Mouse (Mus musculus): ENCODE measurements around the gene Cd247. TPM values are rescaled to one million over a fixed set of nuclear protein-coding genes. Genes with fewer than 3 reads are reported as not detected.
A peak's percentile ranks its signal among the peaks of the same experiment; 100 is the strongest.

The Cd247 gene
- total and polyA plus RNA-seq, 2 experiments from 2014 or later = 0.83 TPM; not detected in 1

DNA sequence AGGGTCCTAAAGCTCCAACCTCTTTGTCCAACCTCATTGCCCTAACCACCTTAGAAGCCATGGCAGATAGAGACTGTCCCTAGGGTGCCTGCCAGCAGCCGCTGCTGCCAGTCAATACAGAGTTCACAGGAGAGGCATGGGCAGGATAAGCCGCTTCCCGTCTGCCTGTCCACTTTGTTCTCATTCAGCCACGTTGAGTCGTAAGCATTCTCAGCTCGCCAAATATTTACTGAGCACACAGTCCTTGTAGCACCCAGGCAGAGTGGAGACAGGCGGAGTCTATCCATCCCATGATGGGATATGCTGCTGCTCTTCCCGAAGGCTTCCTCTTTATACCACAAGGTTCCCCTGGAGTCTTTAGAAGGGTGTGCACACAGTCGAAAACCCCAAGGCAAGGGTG, 28.8 kb downstream of the Cd247 start:
- Histone ChIP-seq H3K27me3 (ENCODE audit: insufficient read depth, low read length) (no peaks in the 10 kb centered on the region; the same call in 1 of the 2 replicates), H3K4me2 (ENCODE audit: low read depth, low read length, poor library complexity, severe bottlenecking) (no peak overlapping the region), H3K9me3 (ENCODE audit: low read length) (no peaks in the 10 kb centered on the region), H3K4me1 (ENCODE audit: insufficient read depth, low read length) (0 out of 2 replicates have a peak, but pooled peaks cover 11% of the 10 kb centered on the region), H3K36me3 (ENCODE audit: insufficient read depth, low read length) (no peaks in the 10 kb centered on the region), H3K27ac (ENCODE audit: low read depth, low read length) (no peak overlapping the region), H3K9ac (replicated peaks; ENCODE audit: low read length, poor library complexity, severe bottlenecking) (no peak overlapping the region), H3K4me3 (ENCODE audit: low read depth, low read length) (no peak overlapping the region)
- DNase-seq (ENCODE audit: low spot score) (no peak), ATAC-seq (ENCODE audit: low FRiP score) (no peak)
- TF ChIP-seq CTCF (IDR thresholded peaks at IDR 0.05) = no peak
- WGBS = 49% methylated on average over 9 of the region's 9 CpGs

GRCm38 (mm10) chr1:165818145-165818860, 29.8 kb downstream of the Cd247 start:
- no peak overlapping the region for H3K4me3 ChIP-seq (ENCODE audit: low read depth, low read length)
- ATAC-seq (ENCODE audit: low FRiP score) (peak; percentile 17; the same call in 1 of the 2 replicates), DNase-seq (ENCODE audit: low spot score) (peak; percentile 32)
- H3K27me3 ChIP-seq (ENCODE audit: insufficient read depth, low read length) = no peaks in the 10 kb centered on the region
- H3K27ac ChIP-seq (ENCODE audit: low read depth, low read length) = no peak overlapping the region
- 32% methylated on average over 8 of the region's 8 CpGs for WGBS
- no peaks in the 10 kb centered on the region for H3K9me3 ChIP-seq (ENCODE audit: low read length)
- no peak overlapping the region for H3K9ac ChIP-seq (replicated peaks; ENCODE audit: low read length, poor library complexity, severe bottlenecking)
- H3K4me1 ChIP-seq (ENCODE audit: insufficient read depth, low read length) = 0 out of 2 replicates have a peak, but pooled peaks cover 11% of the 10 kb centered on the region
- TF ChIP-seq CTCF (IDR thresholded peaks at IDR 0.05) = no peak
- H3K36me3 ChIP-seq (ENCODE audit: insufficient read depth, low read length) = no peaks in the 10 kb centered on the region
- H3K4me2 ChIP-seq (ENCODE audit: low read depth, low read length, poor library complexity, severe bottlenecking) = no peak overlapping the region

GRCm38 (mm10) chr1:165819147-165819546, 30.7 kb downstream of the Cd247 start:
- H3K9ac ChIP-seq (replicated peaks; ENCODE audit: low read length, poor library complexity, severe bottlenecking) = no peak overlapping the region
- H3K27ac ChIP-seq (ENCODE audit: low read depth, low read length) = no peak overlapping the region
- 0 out of 2 replicates have a peak, but pooled peaks cover 6% of the 10 kb centered on the region for H3K4me1 ChIP-seq (ENCODE audit: insufficient read depth, low read length)
- no peak for TF ChIP-seq CTCF (IDR thresholded peaks at IDR 0.05)
- no peaks in the 10 kb centered on the region for H3K36me3 ChIP-seq (ENCODE audit: insufficient read depth, low read length)
- WGBS = 80% methylated on average over 4 of the region's 4 CpGs
- ATAC-seq (ENCODE audit: low FRiP score) (no peak), DNase-seq (ENCODE audit: low spot score) (no peak)
- H3K4me3 ChIP-seq (ENCODE audit: low read depth, low read length) = no peak overlapping the region
- no peaks in the 10 kb centered on the region for H3K9me3 ChIP-seq (ENCODE audit: low read length)
- no peaks in the 10 kb centered on the region for H3K27me3 ChIP-seq (ENCODE audit: insufficient read depth, low read length)
- H3K4me2 ChIP-seq (ENCODE audit: low read depth, low read length, poor library complexity, severe bottlenecking) = no peak overlapping the region

- H3K4me2 ChIP-seq (ENCODE audit: low read depth, low read length, poor library complexity, severe bottlenecking) = no peak overlapping the region
- WGBS = 96% methylated on average over 2 of the region's 2 CpGs
- no peak overlapping the region for H3K4me3 ChIP-seq (ENCODE audit: low read depth, low read length)
- H3K4me1 ChIP-seq (ENCODE audit: insufficient read depth, low read length) = no peaks in the 10 kb centered on the region
- H3K27ac ChIP-seq (ENCODE audit: low read depth, low read length) = no peak overlapping the region
- no peak for TF ChIP-seq CTCF (IDR thresholded peaks at IDR 0.05)
- H3K36me3 ChIP-seq (ENCODE audit: insufficient read depth, low read length) = no peaks in the 10 kb centered on the region
- no peaks in the 10 kb centered on the region for H3K9me3 ChIP-seq (ENCODE audit: low read length)
- no peak overlapping the region for H3K9ac ChIP-seq (replicated peaks; ENCODE audit: low read length, poor library complexity, severe bottlenecking)
- DNase-seq (ENCODE audit: low spot score) (no peak), ATAC-seq (ENCODE audit: low FRiP score) (no peak)
- no peaks in the 10 kb centered on the region for H3K27me3 ChIP-seq (ENCODE audit: insufficient read depth, low read length)
Observed at GRCm38 (mm10) chr1:165822031-165822430, 33.5 kb downstream of the Cd247 start.

DNA sequence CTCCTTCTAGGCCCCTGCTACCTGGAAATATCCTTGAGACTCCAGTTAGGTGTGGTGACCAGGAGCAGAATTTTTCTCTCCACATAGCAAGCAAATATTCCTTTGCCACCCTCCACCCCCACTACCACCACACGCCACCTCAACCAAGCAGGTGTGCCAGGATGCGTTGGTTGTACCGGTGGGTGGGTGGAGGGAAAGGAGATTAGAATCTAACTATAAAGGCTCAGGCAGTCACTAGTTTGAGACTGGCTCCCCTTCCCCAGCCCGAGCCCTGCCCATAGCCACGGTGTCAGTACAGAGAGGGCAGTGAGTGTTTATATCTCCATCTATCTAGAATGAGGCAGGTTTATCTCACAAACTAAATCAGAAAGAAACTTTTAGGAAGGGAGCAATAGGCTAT, 39.7 kb downstream of the Cd247 start:
- no peaks in the 10 kb centered on the region for H3K27me3 ChIP-seq (ENCODE audit: insufficient read depth, low read length)
- H3K27ac ChIP-seq (ENCODE audit: low read depth, low read length) = no peak overlapping the region
- WGBS = 87% methylated on average over 5 of the region's 5 CpGs
- ATAC-seq (ENCODE audit: low FRiP score) (no peak), DNase-seq (ENCODE audit: low spot score) (no peak)
- no peak for TF ChIP-seq CTCF (IDR thresholded peaks at IDR 0.05)
- H3K36me3 ChIP-seq (ENCODE audit: insufficient read depth, low read length) = no peaks in the 10 kb centered on the region
- H3K9ac ChIP-seq (replicated peaks; ENCODE audit: low read length, poor library complexity, severe bottlenecking) = no peak overlapping the region
- H3K9me3 ChIP-seq (ENCODE audit: low read length) = no peaks in the 10 kb centered on the region
- H3K4me3 ChIP-seq (ENCODE audit: low read depth, low read length) = no peak overlapping the region
- no peaks in the 10 kb centered on the region for H3K4me1 ChIP-seq (ENCODE audit: insufficient read depth, low read length)
- no peak overlapping the region for H3K4me2 ChIP-seq (ENCODE audit: low read depth, low read length, poor library complexity, severe bottlenecking)

- DNase-seq (ENCODE audit: low spot score) = no peak
- ATAC-seq (ENCODE audit: low FRiP score) = no peak
- Histone ChIP-seq H3K9me3 (ENCODE audit: low read length) (no peaks in the 10 kb centered on the region), H3K27ac (ENCODE audit: low read depth, low read length) (no peak overlapping the region), H3K4me1 (ENCODE audit: insufficient read depth, low read length) (no peaks in the 10 kb centered on the region), H3K36me3 (ENCODE audit: insufficient read depth, low read length) (no peaks in the 10 kb centered on the region), H3K9ac (replicated peaks; ENCODE audit: low read length, poor library complexity, severe bottlenecking) (no peak overlapping the region), H3K27me3 (ENCODE audit: insufficient read depth, low read length) (no peaks in the 10 kb centered on the region), H3K4me3 (ENCODE audit: low read depth, low read length) (no peak overlapping the region), H3K4me2 (ENCODE audit: low read depth, low read length, poor library complexity, severe bottlenecking) (no peak overlapping the region)
- WGBS = 90% methylated on average over 6 of the region's 6 CpGs
- no peak for TF ChIP-seq CTCF (IDR thresholded peaks at IDR 0.05)
Observed at GRCm38 (mm10) chr1:165828615-165829014, 40.1 kb downstream of the Cd247 start.

Data from midbrain, postnatal 0 days (tissue).